Mouse (Mus musculus) left cerebral cortex, adult 2 months (tissue): ENCODE results near the gene Pcf11. TPM values are rescaled to one million over a fixed set of nuclear protein-coding genes. Genes with fewer than 3 reads are reported as not detected.

Experiments used
- DNase-seq, 2 experiments: peaks; one replicate each; pipeline ENCODE4 v3.0.0; 2021 to 2022; ENCODE audit warnings: low spot score in 2 of 2, mixed read lengths in 1 of 2; ENCODE audit errors: extremely low spot score in 1 of 2
- H3K27ac ChIP-seq: fragments of 200-600 bp; 2 replicates; pipeline ENCODE4 v1.8.1; 2022
- H3K4me3 ChIP-seq: fragments of 200-600 bp; 2 replicates; pipeline ENCODE4 v1.8.1; 2022
- CTCF ChIP-seq: fragments of 200-600 bp; IDR thresholded peaks from 2 replicates; pipeline ENCODE4 v1.8.1; 2022; ENCODE audit warnings: antibody characterized with exemption, mild to moderate bottlenecking, moderate library complexity
- intact Hi-C: fragments of 180-260 bp; cut with DNase I; formaldehyde crosslinking; loops from one replicate; pipeline ENCODE4 v1.15.1; 2025
- long read RNA-seq, 2 experiments: library from polyadenylated mRNA; stranded (forward); transcript quantifications; one replicate each; pipeline ENCODE4 v2.0.0; 2021; ENCODE audit warnings: borderline mapping rate in 2 of 2
- total RNA-seq, 2 experiments: library from RNA; stranded (reverse); gene quantifications; 2 replicates each; pipeline ENCODE4 v1.2.3; 2021

The Pcf11 gene
- 10 to 100 TPM; 52.8 to 72.0 TPM for total RNA-seq
- long read RNA-seq, experiment 1, full-length matches to known transcripts = 5 of 11 reads
- long read RNA-seq, experiment 1, partial matches to known transcripts = 5 of 11 reads
- long read RNA-seq, experiment 1, other reads (novel, unspliced or antisense) = 1 of 11 reads
- long read RNA-seq, experiment 2, full-length matches to known transcripts = 6 of 8 reads
- long read RNA-seq, experiment 2, partial matches to known transcripts = 1 of 8 reads
- long read RNA-seq, experiment 2, other reads (novel, unspliced or antisense) = 1 of 8 reads

DNA sequence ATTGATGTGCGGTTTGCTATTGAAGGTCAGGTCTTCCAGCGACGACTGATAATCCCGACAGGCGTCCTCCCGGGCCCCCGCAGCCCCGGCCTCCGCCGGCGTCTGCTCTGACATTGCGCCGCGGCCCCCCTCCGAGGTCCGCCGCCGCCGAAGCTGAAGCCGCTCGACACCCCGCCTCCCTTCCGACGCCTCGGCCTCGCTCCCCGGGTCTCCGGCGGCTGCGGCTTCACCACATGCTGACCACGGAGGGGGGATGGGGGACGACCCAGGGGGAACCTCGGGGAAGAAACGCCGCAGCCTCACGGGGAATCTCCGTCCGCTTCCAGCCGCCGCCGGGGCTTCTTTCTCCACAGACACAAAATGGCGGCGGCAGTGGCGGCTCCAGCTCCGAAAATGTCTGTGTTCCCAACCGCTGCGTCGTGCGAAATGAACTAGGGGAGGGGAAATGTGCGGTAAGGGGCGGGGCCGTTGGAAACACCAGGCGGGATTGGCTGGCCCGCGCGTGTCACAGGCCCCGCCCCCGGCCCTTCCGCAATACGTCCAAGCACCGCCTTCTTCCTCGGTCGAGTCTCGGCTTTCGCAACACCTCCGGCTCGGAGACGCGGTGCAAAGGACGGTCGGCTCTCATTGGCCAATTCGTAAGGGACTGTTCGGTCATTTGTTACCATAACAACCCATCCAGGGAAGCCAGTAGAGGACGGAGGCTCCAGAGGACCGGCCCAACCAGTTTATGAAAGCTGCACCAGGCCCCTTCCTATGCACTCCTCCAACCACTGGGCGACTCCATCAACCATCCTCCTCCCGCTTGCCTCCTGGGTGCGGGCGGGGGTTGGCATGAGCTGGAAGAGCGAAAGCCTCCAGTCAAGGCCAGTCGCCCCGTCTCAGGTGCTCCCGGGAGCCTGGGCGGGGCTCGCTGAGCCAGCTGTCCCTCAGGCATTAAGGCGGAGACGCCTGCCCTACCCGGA lies at the start of gene Pcf11:
Gene Pcf11 (minus strand): TSS at position 428 of the 965 bp plus-strand sequence.
- intact Hi-C loops = loop anchor here (2.0 kb wide), 2 partner anchors 71 to 205 kb away; partner anchors contain the start of genes Ddias, Prcp and Rab30
- no peak for TF ChIP-seq CTCF

DNA sequence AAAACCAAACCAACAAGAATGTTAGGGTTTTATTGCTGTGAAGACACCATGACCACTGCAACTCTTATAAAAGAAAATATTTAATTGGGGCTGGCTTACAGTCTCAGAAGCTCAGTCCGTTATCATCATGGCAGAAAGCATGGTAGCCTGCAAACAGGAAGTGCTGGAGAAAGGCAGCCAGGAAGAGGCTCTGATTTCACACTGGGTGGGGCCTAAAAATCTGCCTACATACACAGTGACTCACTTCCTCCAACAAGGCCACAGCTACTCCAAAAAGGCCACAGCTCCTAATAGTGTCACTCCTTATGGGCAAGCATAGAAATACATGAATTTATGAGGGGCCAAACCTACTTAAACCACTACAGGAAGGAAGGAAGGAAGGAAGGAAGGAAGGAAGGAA lies 45.3 kb upstream of the Pcf11 start:
- intact Hi-C loops = no loop called here
- Histone ChIP-seq H3K4me3 (no peak overlapping the region), H3K27ac (no peak overlapping the region)
- no peak for TF ChIP-seq CTCF
- no peak for DNase-seq

More for the DNA sequence above, at the start of gene Pcf11:
- peak within 1 kb of the TSS; percentile 99 for H3K27ac ChIP-seq
- peak within 1 kb of the TSS; percentile 99 for H3K4me3 ChIP-seq
- peak; percentile 95 for DNase-seq

DNA sequence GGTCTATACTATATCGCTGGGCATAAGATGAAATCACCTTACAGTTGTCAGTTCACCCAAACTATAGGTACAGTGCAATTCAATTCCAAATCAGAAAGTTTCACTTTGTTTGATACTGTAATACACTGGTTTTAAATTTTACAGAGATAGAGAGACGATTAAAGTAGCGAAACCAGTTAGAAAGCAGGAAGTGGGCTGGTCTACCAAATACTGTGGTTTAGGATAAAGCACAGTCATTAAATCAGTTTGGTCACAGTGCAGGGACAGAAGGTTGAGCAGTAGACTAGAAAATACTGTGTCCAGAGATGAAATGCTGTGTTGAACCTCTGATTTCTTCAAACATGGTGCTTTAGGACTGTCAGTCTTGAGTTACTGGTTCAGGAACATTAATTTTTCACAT lies 41.9 kb upstream of the Pcf11 start:
- TF ChIP-seq CTCF = no peak
- Histone ChIP-seq H3K4me3 (no peak overlapping the region), H3K27ac (no peak overlapping the region)
- no peak for DNase-seq
- intact Hi-C loops = no loop called here

DNA sequence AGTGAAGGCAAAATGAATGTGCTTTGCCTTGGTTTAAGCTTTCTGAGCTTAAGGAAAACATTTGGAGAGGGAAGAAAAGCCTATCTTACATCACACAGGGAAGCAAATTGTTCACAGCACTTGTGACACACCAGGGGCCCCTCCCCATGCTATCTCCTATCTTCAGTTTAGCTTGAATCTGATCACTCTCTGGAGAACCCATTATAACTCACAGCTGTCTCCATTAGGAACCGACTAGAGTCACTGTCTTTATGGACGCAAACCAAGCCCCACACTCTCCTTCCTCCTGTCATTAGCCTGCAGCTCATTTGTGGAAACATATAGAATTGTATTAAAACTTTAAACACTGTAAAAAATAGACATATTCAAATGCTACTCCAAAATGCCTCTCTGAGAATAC lies 39.8 kb upstream of the Pcf11 start:
- intact Hi-C loops = no loop called here
- TF ChIP-seq CTCF = no peak
- Histone ChIP-seq H3K4me3 (no peak overlapping the region), H3K27ac (no peak overlapping the region)
- DNase-seq = no peak

DNA sequence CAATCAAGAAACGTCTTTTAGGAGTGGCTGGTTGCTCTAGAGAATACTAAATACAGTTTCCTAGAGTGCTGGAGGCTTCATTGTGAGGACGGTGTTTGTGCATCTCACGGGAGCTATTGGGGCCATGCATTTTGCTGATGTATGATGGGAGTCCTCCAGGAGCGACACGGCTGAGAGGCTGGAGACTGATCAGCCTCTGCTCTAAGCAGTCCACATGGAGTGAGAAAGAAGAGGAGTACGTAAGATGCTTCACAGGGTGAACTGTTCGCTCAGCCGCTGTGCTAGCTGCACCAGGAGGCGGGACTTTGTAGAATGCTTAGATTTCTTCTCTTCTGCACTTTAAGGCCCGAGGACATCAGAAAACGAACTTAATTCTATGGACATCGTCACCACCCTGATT lies 37.0 kb upstream of the Pcf11 start:
- DNase-seq = no peak
- no peak overlapping the region for H3K27ac ChIP-seq
- peak overlapping the region; percentile 3; the same call in 1 of the 2 replicates for H3K4me3 ChIP-seq
- no peak for TF ChIP-seq CTCF
- intact Hi-C loops = no loop called here

DNA sequence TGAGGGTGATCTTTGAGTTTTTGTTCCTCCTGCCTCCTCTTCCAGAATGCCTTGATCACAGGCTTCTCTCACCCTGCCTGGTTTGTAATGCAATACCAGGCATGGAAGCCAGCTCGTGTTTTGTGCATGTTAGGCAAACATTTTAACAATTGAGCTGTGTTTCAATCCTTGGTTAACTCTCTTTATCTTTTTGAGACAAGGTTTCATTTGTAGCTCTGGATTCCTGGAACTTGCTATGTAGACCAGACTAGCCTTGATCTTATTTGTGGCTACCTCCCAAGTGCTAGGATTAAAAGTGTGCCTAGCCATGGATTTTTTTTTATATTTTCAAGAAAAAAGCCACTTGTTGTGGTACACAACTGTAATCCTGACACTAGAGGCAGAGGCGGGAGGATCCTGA lies 35.8 kb upstream of the Pcf11 start:
- intact Hi-C loops = no loop called here
- Histone ChIP-seq H3K27ac (no peak overlapping the region), H3K4me3 (no peak overlapping the region)
- TF ChIP-seq CTCF = no peak
- DNase-seq = no peak

DNA sequence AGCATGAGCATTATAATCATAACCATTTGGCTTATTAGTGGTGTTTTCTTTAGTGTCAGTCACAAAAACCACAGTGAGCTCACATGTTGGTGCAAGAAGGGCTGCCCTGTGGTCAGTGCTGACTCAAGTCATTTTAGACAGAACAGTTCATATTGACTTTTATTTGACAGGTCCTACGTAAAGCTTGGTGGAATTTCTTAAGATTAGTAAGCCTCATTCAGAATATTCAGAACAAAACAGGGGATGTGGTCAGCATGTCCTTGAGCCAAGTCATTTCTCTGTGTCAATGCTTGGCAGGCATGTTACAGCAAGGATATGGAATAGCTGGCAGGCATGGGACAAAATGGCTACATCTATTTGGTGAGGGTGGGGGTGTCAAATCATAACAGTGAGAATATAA lies 33.9 kb upstream of the Pcf11 start:
- no peak overlapping the region for H3K27ac ChIP-seq
- H3K4me3 ChIP-seq = no peak overlapping the region
- intact Hi-C loops = no loop called here
- no peak for DNase-seq
- TF ChIP-seq CTCF = no peak

DNA sequence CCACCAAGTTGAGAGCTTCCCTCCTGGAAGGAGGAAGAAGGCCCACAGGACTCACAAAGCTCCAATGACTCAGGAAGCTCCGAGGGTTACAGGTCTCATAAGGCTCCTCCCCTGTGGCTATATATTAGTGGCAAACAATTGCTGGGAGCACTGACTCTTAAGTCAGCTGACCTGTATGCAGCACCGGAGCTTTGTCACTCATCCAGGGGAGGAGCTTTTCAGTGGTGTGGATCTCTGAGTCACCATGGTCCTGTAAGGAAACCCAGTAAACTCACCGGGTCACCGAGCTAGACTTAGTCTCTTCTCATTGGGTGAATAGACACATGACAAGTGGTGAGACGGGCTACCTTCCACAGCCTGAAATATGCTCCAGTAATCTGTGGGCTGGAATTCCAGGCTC lies 29.0 kb upstream of the Pcf11 start:
- no peak for DNase-seq
- no peak for TF ChIP-seq CTCF
- intact Hi-C loops = no loop called here
- Histone ChIP-seq H3K4me3 (no peak overlapping the region), H3K27ac (no peak overlapping the region)

DNA sequence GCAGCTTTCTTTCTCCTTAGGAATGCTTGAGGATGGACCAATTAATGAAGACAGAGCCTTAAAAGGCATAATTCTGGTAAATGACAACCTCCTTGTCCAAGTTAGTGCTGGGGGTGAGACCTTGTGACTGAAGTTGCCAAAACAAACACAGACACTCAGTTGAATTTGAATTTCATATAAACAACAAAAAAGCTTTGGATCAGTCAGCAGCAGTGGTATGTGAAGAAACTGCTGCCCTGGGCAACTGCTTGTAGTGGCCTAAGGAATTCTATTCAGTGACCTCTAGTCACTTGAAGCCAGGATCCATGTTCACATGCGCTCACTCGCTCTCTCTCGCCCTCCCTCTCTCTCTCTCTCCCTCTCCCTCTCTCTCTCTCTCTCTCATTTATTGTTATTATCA lies 26.7 kb upstream of the Pcf11 start:
- intact Hi-C loops = no loop called here
- Histone ChIP-seq H3K27ac (no peak overlapping the region), H3K4me3 (no peak overlapping the region)
- TF ChIP-seq CTCF = no peak
- no peak for DNase-seq

DNA sequence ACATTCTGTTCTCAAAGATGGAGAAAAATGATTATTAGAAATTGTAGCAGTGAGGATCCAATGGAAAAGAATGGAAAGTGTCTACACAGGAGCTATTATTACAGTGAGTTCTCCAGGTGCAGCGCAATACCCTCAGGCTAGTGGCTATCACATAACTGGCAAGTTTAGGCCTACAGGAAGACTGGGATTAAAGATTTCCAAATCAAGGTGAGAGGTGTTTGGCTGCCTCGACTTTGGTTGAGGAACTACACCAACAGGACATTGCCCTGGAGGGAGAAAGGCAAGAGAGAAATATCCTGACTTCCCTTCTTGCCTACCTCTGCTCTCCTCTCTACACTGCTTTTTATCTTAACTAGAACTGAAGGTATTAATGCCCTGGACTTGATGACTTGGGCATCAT lies 19.4 kb upstream of the Pcf11 start:
- no peak for DNase-seq
- no peak for TF ChIP-seq CTCF
- Histone ChIP-seq H3K4me3 (no peak overlapping the region), H3K27ac (no peak overlapping the region)
- intact Hi-C loops = no loop called here

DNA sequence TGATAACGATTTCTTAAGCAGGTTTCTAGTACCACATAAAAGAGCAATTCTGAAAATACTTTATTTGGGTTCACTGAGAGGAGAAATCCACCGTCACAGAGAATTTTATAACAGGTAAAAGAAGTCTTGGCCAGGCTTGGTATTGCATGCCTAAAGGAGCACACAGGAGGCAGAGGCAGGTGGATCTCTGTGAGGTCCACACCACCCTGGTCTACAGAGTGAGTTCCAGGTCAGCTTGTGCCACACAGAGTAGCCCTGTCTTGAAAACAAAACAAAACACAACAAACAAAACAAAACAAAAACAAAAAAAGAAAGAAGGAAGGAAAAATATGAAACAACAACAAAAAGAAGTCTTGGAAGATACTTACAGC lies 18.6 kb upstream of the Pcf11 start:
- TF ChIP-seq CTCF = no peak
- intact Hi-C loops = no loop called here
- no peak overlapping the region for H3K27ac ChIP-seq
- no peak overlapping the region for H3K4me3 ChIP-seq
- DNase-seq = no peak

DNA sequence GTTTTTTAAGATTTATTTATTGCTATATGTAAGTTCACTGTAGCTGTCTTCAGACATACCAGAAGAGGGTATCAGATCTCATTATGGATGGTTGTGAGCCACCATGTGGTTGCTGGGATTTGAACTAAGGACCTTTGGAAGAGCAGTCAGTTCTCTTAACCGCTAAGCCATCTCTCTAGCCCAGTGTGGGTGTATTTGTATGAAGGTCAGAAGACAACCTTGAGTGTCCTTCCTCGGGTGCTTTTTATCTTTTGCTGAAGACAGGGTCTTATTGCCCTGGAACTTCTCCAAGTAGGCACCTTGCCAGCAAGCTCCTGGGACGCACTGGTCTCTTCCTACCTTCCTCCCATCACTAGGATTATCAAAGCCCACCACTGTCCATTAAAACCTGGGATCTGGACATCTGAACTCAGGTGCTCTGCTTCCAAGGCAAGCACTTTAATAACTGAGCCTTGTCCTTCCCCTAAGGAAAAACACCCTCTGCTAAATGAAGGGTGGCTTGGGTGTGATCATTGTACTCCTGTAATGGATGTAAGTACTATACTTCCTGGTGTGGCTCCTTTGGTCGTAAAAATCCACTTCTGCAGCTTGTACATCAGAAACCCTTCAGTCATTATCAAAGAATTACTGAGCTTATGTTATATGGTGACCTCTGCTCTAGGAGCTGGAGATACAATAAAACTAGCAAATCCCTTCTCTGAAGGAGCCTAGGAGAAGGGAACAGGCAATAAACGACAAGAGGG lies 18.0 kb upstream of the Pcf11 start:
- no peak for DNase-seq
- no peak overlapping the region for H3K4me3 ChIP-seq
- TF ChIP-seq CTCF = no peak
- intact Hi-C loops = no loop called here
- no peak overlapping the region for H3K27ac ChIP-seq
